Mouse (Mus musculus): ENCODE data around the gene Magoh.

DNA sequence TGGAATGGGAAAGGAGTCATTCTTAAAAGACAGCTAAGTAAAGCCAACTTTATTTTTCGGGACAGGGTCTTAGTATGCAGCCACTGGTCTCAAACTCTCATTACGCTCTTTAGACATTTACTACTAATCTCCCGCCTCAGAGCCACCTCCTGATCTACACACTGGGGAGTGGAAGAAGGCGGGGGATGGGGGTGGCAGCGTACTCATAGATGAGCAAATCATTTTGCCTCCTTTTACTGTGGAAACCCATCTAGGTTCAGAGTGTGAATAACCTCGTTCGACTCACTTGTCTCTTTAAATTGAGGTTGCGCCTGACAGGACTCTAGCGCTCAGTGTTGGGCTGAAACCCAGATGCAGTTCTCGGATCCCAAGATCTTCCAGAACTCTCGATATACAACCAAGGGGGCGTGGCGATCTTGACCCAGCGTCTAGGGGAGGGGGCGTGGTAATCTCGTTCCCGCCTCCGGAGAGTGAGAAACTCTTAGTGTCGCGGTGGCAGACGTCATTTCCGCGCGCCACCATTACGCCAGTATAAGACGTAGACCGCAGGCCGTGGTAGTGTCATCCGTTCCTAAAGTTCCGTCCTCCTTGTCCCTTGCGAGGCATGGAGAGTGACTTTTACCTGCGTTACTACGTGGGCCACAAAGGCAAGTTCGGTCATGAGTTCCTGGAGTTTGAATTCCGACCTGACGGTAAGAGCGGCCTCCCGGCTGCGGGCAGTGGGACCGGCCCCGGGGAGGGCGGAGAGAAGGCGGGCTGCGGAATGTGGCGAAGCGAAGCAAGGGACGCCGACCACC lies at the start of gene Magoh:
- TF ChIP-seq POLR2A (IDR thresholded peaks at IDR 0.05; ENCODE audit: control insufficient read depth, extremely low read depth, insufficient read depth, low read length, poor library complexity): 0 out of 2 replicates have a peak, but pooled peaks have one; percentile 60
- no peak for TF ChIP-seq CTCF (IDR thresholded peaks at IDR 0.05; ENCODE audit: borderline replicate concordance, control insufficient read depth, extremely low read depth, insufficient read depth, low read length, poor library complexity)
